Mouse (Mus musculus) testis, adult 2 months (tissue): ENCODE results near the gene Ccdc70. TPM values are rescaled to one million over a fixed set of nuclear protein-coding genes. Genes with fewer than 3 reads are reported as not detected.

Source experiments
- H3K27ac ChIP-seq: fragments of 200-500 bp; 2 replicates; pipeline ENCODE4 v1.5.1; 2012; ENCODE audit warnings: low read depth, low read length; ENCODE audit not compliant: control insufficient read depth, insufficient read depth
- H3K27me3 ChIP-seq: fragments of 200-500 bp; 2 replicates; pipeline ENCODE4 v1.6.1; 2012; ENCODE audit warnings: mild to moderate bottlenecking, low read length, moderate library complexity; ENCODE audit not compliant: control insufficient read depth, insufficient read depth
- H3K36me3 ChIP-seq: fragments of 200-500 bp; 2 replicates; pipeline ENCODE4 v1.6.1; 2012; ENCODE audit warnings: mild to moderate bottlenecking, low read length; ENCODE audit not compliant: control insufficient read depth, insufficient read depth
- H3K4me1 ChIP-seq: fragments of 200-500 bp; 2 replicates; pipeline ENCODE4 v1.6.1; 2012; ENCODE audit warnings: low read length; ENCODE audit not compliant: control insufficient read depth, insufficient read depth
- H3K4me3 ChIP-seq: fragments of 200-500 bp; 2 replicates; pipeline ENCODE4 v1.5.1; 2012; ENCODE audit warnings: low read depth, mild to moderate bottlenecking, low read length, moderate library complexity, mixed read lengths; ENCODE audit not compliant: control insufficient read depth
- CTCF ChIP-seq: fragments of 200-500 bp; IDR thresholded peaks from 2 replicates; pipeline ENCODE4 v1.5.1; 2012; ENCODE audit warnings: low read depth, mild to moderate bottlenecking, inconsistent platforms, low read length, moderate library complexity; ENCODE audit not compliant: control insufficient read depth, insufficient read depth, insufficient replicate concordance
- POLR2A ChIP-seq: fragments of 200-500 bp; IDR thresholded peaks from 2 replicates; pipeline ENCODE4 v1.6.1; 2012; ENCODE audit warnings: low read depth, mild to moderate bottlenecking, inconsistent platforms, low read length, moderate library complexity; ENCODE audit not compliant: control insufficient read depth
- polyA plus RNA-seq: library from polyadenylated mRNA; depleted of rRNA; stranded (reverse); fragments of >200 nt; gene quantifications from 2 replicates; pipeline ENCODE4 v1.2.3, GENCODE M21; 2012; rRNA removed

Gene Ccdc70
- polyA plus RNA-seq, 1 experiment, result 43.4 TPM

- Histone ChIP-seq H3K4me3 (no peak overlapping the region), H3K4me1 (no peaks in the 10 kb centered on the region), H3K36me3 (no peaks in the 10 kb centered on the region; the same call in 1 of the 2 replicates), H3K27ac (no peak overlapping the region), H3K27me3 (no peaks in the 10 kb centered on the region)
- TF ChIP-seq CTCF (no peak), POLR2A (no peak)
These were observed 36.8 kb downstream of the Ccdc70 start for GRCm38 (mm10) chr8:22006423-22006822.

DNA sequence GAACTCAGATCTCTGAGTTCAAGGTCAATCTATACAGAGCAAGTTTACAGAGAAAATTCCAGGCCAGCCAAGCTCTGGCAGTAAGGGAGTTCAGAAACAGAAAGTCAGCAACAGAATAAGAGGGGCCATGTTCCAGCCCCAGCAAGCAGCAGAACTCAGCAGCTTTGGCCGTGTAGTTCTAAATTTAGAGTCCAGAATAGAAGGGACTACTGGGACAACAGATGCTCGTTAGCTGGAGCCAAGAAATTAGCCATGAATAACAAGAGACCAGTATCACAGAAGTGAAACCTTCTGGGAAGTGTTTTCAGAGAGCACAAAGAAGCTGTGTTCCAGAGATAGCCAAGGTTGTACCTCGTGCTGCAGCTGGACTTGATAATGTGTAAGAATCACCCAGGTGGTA is 39.8 kb downstream of the Ccdc70 start:
- no peaks in the 10 kb centered on the region for H3K27me3 ChIP-seq
- no peak overlapping the region for H3K27ac ChIP-seq
- no peak overlapping the region for H3K4me3 ChIP-seq
- TF ChIP-seq POLR2A (no peak), CTCF (no peak)
- no peaks in the 10 kb centered on the region; the same call in 1 of the 2 replicates for H3K36me3 ChIP-seq
- no peaks in the 10 kb centered on the region for H3K4me1 ChIP-seq

GRCm38 (mm10) chr8:22013034-22013707 is 43.6 kb downstream of the Ccdc70 start:
- TF ChIP-seq POLR2A (no peak), CTCF (no peak)
- no peaks in the 10 kb centered on the region; the same call in 1 of the 2 replicates for H3K4me1 ChIP-seq
- no peaks in the 10 kb centered on the region for H3K27me3 ChIP-seq
- H3K4me3 ChIP-seq, result no peak overlapping the region
- no peaks in the 10 kb centered on the region; the same call in 1 of the 2 replicates for H3K36me3 ChIP-seq
- H3K27ac ChIP-seq, result no peak overlapping the region

GRCm38 (mm10) chr8:22017731-22018130 is 48.2 kb downstream of the Ccdc70 start:
- Histone ChIP-seq H3K4me1 (no peaks in the 10 kb centered on the region; the same call in 1 of the 2 replicates), H3K27me3 (no peaks in the 10 kb centered on the region), H3K27ac (no peak overlapping the region), H3K36me3 (no peaks in the 10 kb centered on the region), H3K4me3 (no peak overlapping the region)
- TF ChIP-seq CTCF (no peak), POLR2A (no peak)

DNA sequence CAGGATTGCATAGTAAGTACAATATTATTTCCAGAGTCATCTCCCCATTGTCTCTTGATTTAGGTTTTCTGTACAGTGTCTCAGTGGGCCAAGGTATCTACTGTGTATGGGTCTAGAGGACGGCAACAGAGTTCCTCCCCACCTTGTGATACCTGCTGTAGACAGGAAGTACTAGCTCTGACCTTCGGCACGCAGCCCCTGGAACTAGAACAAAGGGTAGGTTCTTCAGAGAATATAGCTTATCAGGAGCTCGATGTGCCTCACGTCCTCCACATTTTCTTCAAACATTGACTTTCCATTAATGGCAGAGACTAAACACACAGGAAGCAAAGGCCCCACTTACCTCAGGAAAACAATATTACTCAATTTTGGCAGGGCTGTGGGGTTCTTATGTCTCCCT is 49.9 kb downstream of the Ccdc70 start:
- no peak overlapping the region for H3K27ac ChIP-seq
- H3K4me1 ChIP-seq, result no peaks in the 10 kb centered on the region; the same call in 1 of the 2 replicates
- H3K36me3 ChIP-seq, result no peaks in the 10 kb centered on the region
- TF ChIP-seq POLR2A (no peak), CTCF (no peak)
- H3K4me3 ChIP-seq, result no peak overlapping the region
- no peaks in the 10 kb centered on the region for H3K27me3 ChIP-seq

DNA sequence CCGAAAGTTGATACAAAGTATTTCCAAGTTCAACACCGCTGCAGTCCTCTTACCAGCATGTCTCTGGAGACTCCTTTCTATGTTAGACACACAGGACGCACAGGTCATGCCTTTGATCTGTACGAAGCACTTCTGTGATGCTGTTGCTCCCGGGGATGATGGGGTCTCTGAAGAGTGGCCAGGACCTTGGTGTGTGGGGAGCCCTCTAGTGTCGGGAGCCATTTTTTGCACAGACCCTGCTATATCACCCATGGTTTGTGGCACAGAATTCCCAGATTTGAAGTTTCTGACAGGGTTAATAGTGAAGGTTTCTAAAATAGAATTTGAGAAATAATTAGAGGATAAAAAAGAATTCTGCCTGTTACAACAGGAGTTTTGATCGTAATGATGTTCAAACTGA is 52.7 kb downstream of the Ccdc70 start:
- no peaks in the 10 kb centered on the region for H3K36me3 ChIP-seq
- no peak for TF ChIP-seq POLR2A
- TF ChIP-seq CTCF, result no peak
- H3K4me1 ChIP-seq, result no peaks in the 10 kb centered on the region; the same call in 1 of the 2 replicates
- no peaks in the 10 kb centered on the region for H3K27me3 ChIP-seq
- no peak overlapping the region for H3K27ac ChIP-seq
- H3K4me3 ChIP-seq, result no peak overlapping the region

Other genes with a start within 250 kb of the Ccdc70 start
- not detected in 2 replicates for gene Defa24, start 235.3 kb upstream of the Ccdc70 start, polyA plus RNA-seq
- not detected in 2 replicates for gene Defb50, start 146.2 kb upstream of the Ccdc70 start, polyA plus RNA-seq
- gene Defb2, start 129.8 kb upstream of the Ccdc70 start, polyA plus RNA-seq, result 37.7 TPM in 1 of 2 replicates, not detected in the other
- 1.4 TPM in 1 of 2 replicates, not detected in the other for gene Defb10, start 110.9 kb upstream of the Ccdc70 start, polyA plus RNA-seq
- 5.1 TPM in 1 of 2 replicates, not detected in the other for gene Defb9, start 84.4 kb upstream of the Ccdc70 start, polyA plus RNA-seq
- gene Defb11, start 63.4 kb upstream of the Ccdc70 start, polyA plus RNA-seq, result 67.6 TPM in 1 of 2 replicates, not detected in the other
- gene Defb15, start 37.1 kb upstream of the Ccdc70 start, polyA plus RNA-seq, result 2.1 TPM in 1 of 2 replicates, not detected in the other
- gene Defb35, start 31.4 kb upstream of the Ccdc70 start, polyA plus RNA-seq, result not detected in 2 replicates
- not detected in 2 replicates for gene Defb13, start 23.0 kb upstream of the Ccdc70 start, polyA plus RNA-seq
- 0.07 TPM in 1 of 2 replicates, not detected in the other for gene Fam90a1a, start 11.1 kb upstream of the Ccdc70 start, polyA plus RNA-seq
- gene Atp7b, start 90.5 kb downstream of the Ccdc70 start, polyA plus RNA-seq, result 2.9 and 3.1 TPM in 2 replicates
- gene Alg11, start 90.9 kb downstream of the Ccdc70 start, polyA plus RNA-seq, result 4.5 and 5.0 TPM in 2 replicates
- gene Nek5, start 155.3 kb downstream of the Ccdc70 start, polyA plus RNA-seq, result 0.31 and 0.40 TPM in 2 replicates
- gene Nek3, start 196.7 kb downstream of the Ccdc70 start, polyA plus RNA-seq, result 0.96 and 1.0 TPM in 2 replicates
- gene Ckap2, start 216.0 kb downstream of the Ccdc70 start, polyA plus RNA-seq, result 6.6 and 6.7 TPM in 2 replicates
- 24.5 and 25.2 TPM in 2 replicates for gene Vps36, start 223.0 kb downstream of the Ccdc70 start, polyA plus RNA-seq